Mouse (Mus musculus) cerebellum, postnatal 10 days (tissue): ENCODE measurements around the gene Tcerg1l.

Source experiments
- DNase-seq, 2 experiments: peaks; one replicate each; pipeline ENCODE4 v3.0.0; 2021; ENCODE audit warnings: mixed read lengths in 2 of 2

Gene Tcerg1l

DNA sequence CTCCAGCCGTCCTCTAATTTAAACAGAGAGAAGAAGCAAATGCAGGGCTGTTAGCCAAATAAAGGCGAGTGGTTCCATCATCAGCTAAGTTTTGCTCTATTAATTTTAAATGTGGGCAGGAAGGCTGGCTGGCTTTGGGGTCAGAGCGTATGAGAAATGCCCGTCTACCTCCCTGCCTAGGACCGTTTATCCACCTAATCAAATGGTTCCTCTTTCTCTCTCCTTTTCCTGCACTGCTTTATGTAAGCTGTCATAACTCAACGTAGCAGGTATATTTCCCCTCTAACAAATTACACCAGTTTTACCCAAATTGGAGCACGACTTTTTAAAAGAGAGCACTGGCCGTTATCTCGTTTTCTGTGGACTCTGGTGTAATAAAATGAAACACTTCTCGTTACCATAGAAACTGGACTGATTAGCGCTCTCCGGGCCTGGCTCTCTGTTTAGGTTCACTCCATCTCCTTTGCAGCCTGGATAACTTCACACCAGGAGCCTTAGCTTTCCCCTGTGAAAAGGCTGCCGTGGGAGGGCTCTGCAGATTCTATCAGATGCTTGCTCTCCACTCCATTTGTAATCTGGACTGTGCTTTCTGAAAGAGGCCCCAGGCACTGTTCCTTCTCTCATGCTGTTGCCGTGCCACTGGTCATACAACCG is 182.2 kb downstream of the Tcerg1l start:
- peak; percentile 13 to 19 for DNase-seq

DNA sequence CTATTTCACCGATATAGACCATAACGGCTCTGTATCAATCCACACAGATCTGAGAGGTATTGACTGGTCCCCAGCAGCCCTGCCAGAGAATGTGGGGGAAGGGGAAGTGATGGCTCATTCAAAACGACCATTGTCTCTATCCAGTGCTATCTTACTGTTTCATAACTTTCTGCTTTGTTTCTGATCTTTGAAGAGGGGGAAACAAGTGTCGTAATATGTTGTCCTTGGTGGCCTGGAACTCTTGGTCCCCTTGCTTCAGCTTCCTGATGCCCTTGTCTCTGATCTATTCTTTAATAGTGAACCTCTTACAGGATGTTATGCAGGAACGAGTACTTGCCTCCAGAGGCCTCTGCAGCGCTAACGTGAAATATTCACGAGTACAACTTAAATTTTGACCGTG is 182.8 kb downstream of the Tcerg1l start:
- no peak for DNase-seq

DNA sequence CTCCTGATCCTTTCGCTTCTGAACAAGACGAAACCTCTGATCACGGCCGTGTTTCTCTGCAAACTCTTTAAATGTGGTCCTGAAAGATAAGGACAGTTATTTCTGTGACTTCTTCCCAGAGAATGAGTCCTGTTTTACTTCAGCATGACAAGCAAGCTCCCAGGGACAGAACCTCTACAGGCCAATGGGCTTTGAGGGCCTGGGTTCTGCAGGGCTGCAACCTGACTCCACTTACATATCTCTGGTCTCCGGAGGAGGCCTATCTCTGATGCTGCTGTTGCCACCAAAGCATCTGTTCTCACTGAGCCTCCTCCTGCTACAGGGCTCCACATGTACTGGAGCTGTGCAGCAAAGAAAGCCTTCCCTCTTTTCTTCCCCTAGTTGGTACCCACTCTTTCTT is 187.8 kb downstream of the Tcerg1l start:
- DNase-seq = no peak

DNA sequence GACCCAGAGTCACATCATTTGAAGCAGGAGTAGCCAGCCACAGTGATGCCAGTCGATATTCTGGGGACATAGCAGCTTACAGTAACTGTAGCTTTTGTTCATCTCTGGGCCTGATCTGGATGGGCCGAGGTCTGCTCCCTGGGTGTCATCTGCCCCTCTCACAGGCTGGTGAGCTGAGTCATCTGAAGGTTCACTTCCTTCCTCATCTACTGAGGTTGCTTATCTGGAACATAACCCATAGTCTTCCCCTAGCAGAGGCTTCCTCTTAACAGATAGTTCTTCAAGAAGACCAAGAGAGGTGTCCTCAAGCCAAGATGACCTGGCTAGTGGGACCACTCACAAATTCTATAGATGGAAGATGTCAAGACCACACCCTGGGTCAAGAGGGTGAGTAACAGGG is 192.4 kb downstream of the Tcerg1l start:
- DNase-seq = no peak

DNA sequence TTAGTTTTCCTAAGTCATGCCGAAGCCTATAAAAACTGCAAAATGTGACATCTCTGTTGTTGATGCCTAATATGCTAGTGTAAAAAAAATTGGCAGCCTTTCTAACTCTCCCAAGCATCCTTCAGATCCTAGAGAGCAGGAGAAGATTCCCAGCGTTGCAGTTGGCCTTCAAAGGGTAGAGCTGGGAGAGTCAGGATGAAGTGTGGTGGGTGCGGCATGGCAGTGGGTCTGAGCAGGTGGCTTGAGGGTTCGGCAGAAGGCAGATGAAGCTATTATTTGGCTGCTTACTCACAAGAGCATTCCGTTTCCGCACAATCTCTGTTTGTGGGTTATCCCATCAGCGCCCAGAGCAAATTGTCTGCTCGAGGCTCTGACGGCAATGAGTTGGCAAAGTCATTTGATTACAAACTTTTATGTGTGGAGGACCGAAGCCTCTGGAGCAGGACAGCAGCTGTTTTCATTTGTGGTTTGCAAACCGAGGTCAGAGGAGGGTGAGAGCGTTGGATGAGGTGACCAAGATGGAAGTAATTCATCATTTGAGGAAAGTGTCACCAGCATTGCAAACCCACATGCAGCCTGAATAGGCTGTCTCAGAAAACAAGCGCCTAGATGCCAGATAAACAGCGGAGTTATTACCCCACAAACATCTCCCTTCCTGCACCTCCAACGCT is 195.2 kb downstream of the Tcerg1l start:
- no peak for DNase-seq

DNA sequence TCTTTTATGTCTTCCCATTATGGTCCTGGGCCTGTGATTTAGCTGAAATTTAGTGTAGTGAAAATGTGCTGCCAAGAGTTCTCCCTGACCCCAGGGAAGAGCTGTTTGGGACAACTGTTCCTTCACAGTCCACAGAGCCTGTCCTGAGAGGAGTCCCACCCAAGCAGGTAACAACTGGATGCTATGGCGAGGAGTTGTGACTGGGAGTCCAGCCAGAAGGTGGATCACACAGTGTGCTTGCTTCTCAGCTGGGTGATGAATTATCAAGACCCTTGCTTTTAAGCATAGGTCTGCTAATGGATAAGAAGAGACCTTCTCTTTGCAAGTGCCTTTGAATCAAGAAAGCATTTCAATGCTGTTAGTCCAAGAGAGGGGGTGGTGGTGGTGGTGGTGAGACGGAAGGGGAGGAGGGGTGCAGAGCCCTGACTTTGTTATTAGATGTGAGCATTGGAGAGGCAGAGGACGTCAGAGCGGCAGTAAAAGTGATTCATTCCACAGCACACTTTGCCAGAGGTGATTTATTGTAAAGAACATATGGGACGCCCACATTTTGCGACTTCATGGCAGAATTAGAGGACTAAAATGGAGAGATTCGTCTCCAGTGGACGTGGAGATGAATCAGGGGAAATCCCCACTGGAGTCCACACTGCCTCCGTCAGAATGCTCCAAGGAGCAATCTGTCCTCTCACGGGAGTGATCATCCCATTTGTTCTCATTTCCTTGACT is 198.0 kb downstream of the Tcerg1l start:
- DNase-seq = no peak

DNA sequence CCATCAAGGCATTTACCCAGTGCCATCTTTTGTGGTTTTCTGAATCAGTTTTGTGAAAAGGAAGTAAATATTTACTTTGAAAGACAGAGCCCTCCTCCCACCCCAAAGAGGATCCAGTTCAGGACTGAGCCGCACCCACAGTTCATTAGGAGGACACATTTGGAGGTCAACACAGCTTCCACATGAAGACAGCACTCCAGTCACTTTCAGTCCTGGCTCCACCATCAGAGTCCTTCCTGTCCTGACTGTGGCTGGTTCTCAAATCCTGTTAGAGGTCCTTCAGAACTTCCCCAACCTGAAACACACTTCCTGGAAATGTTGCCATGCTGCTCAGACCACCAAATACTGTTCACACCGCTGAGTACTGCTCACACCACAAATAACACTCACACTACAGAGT is 201.4 kb downstream of the Tcerg1l start:
- DNase-seq = no peak

DNA sequence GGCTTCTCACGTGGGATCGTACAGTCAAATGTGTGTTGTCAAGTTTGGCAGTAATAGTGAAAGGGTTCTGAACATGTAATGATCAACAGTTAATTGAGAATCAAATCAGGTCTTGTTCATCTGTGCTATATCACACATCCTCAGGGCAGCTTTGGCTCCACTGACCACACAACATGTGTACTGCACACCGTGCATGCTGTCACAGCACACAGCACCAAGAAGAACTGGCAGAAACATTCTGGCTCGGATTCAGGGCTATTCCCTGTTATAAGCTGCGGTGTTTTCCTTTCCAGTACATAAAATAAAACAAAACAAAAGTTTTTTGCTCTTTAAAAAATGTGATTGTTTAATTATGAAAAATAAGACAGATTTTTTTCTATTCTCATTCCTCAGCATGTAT is 213.3 kb downstream of the Tcerg1l start:
- DNase-seq = peak; percentile 50 to 59

DNA sequence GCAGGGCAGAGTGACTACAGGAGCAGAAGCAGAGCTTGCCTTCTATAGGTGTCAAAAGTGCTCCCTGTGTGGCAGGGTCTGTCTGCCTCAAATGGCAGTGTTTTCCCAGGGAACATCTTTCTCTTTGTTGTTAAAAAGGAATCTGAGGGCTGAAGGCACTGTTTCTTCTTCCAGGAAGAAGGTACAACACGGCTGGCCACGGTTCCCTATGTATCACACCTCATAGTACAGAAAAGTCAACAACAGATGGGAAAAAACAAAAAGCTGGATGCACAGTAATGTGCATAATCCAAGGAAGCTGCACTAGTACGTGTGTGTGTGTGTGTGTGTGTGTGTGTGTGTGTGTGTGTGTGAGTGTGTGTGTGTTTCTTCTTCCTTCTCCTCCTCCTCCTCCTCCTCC is 215.3 kb downstream of the Tcerg1l start:
- DNase-seq = no peak

DNA sequence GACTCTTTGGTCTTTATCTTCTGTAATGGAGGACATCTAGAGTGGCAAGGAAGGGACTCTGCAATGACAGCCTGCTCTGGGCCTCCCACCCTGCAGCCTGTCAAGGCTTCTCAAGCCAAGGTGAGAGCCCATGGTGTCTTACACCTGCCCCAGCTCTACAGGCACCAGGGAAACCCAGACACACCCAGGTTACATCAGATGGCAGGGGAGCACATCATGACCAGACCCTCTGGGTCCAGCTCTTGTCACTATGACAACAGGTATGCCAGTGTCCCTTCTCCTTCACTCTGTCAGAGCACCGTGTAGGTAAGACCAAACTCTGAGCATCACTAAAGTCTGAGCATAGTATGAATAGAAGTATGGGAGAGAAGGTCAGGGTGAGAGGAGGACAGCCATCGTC is 218.9 kb downstream of the Tcerg1l start:
- DNase-seq = no peak

DNA sequence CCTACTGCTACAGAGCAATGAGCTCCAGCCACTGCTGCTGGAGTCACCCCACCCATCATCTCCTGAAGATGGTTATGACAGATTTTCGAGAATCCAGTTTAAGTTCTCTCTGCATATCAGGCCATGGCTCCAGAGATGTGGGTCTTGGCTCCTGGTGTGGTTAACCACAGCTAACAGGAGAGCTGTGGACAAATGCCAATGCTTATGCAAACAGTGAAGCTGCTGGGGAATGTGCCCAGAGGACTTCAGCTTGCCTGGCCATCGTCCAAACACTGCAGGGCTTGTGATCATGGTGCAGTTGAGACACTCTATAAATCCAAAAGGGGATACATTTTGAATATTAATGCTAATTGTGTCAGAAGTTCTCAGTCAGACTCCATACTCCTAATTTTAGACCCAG is 221.5 kb downstream of the Tcerg1l start:
- DNase-seq = peak; percentile 40 to 51

DNA sequence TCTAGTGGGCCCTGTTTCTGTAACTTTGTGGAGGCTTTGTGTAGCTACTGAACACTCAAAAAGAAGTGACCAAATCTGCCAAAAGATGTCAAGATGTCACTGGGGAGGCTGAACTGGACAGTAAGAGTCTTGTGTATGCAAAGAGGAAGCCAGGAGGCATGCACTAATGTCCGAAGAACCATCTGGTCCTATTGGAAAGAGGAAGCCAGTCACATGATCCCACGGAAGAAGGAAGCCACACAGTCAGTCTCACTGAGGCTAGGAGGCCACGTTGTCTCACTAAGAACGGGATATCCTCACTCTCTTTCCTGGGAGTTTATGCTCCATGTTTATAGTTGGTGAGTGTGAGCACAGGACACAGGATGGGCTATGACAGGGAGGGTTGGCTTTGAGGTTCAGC is 227.1 kb downstream of the Tcerg1l start:
- DNase-seq = no peak
